Mouse (Mus musculus): ENCODE results near the gene Timm13. TPM values are rescaled to one million over a fixed set of nuclear protein-coding genes. Genes with fewer than 3 reads are reported as not detected.
A peak's percentile ranks its signal among the peaks of the same experiment; 100 is the strongest.

Gene Timm13
- polyA plus RNA-seq, 2 experiments = 114 to 208 TPM

GRCm38 (mm10) chr10:80921923-80922322, 21.2 kb upstream of the Timm13 start:
- DNase-seq (ENCODE audit: low read depth in 3 of 3, low spot score in 3 of 3) (no peak), ATAC-seq (ENCODE audit: insufficient read depth) (no peak)
- H3K4me1 ChIP-seq (replicated peaks; ENCODE audit: control insufficient read depth in 2 of 2, insufficient read depth in 2 of 2, low read length in 1 of 2) = peaks cover 0 to 4% of the 10 kb centered on the region in 2 experiments; a peak in 2 of 4 replicates
- H3K9me3 ChIP-seq (ENCODE audit: control insufficient read depth, low read length) = no peaks in the 10 kb centered on the region
- no peak overlapping the region for H3K9ac ChIP-seq (replicated peaks)
- H3K27me3 ChIP-seq (ENCODE audit: control insufficient read depth, insufficient read depth, low read length) = peaks cover 2% of the 10 kb centered on the region; the same call in 1 of the 2 replicates
- H3K36me3 ChIP-seq (replicated peaks; ENCODE audit: control insufficient read depth, insufficient read depth, low read depth) = no peaks in the 10 kb centered on the region
- TF ChIP-seq CTCF (IDR thresholded peaks at IDR 0.05; ENCODE audit: low read depth) (no peak), EP300 (IDR thresholded peaks at IDR 0.05; ENCODE audit: low read depth) (no peak)
- no peak overlapping the region for H3K27ac ChIP-seq
- peak overlapping the region in 1 of 2 experiments; percentile 31; a peak in 3 of 4 replicates for H3K4me3 ChIP-seq (ENCODE audit: insufficient read depth in 1 of 2, low read depth in 2 of 2, low read length in 2 of 2)
- whole genome bisulfite sequencing (ENCODE audit: insufficient replicate concordance) = 5% methylated on average over 16 of the region's 16 CpGs
- peak overlapping the region; percentile 43 for H3K4me2 ChIP-seq (ENCODE audit: low read depth)

- H3K9me3 ChIP-seq (ENCODE audit: control insufficient read depth, low read length) = no peaks in the 10 kb centered on the region
- ATAC-seq (ENCODE audit: insufficient read depth) = peak; percentile 40; the same call in 1 of the 2 replicates
- H3K4me1 ChIP-seq (replicated peaks; ENCODE audit: control insufficient read depth in 2 of 2, insufficient read depth in 2 of 2, low read length in 1 of 2) = peaks cover 12 to 14% of the 10 kb centered on the region in 2 experiments; a peak in 3 of 4 replicates
- peak within 1 kb of the TSS; percentile 69 to 74 for H3K4me3 ChIP-seq (ENCODE audit: insufficient read depth in 1 of 2, low read depth in 2 of 2, low read length in 2 of 2)
- WGBS (ENCODE audit: insufficient replicate concordance) = under 1% methylated on average over 61 of the region's 61 CpGs
- peaks cover 2% of the 10 kb centered on the region; the same call in 1 of the 2 replicates for H3K27me3 ChIP-seq (ENCODE audit: control insufficient read depth, insufficient read depth, low read length)
- no peak for TF ChIP-seq EP300 (IDR thresholded peaks at IDR 0.05; ENCODE audit: low read depth)
- no peak for TF ChIP-seq CTCF (IDR thresholded peaks at IDR 0.05; ENCODE audit: low read depth)
- no peaks in the 10 kb centered on the region for H3K36me3 ChIP-seq (replicated peaks; ENCODE audit: control insufficient read depth, insufficient read depth, low read depth)
- peak within 1 kb of the TSS; percentile 57 for H3K9ac ChIP-seq (replicated peaks)
- DNase-seq (ENCODE audit: low read depth in 3 of 3, low spot score in 3 of 3) = no peak
- no peak within 1 kb of the TSS for H3K27ac ChIP-seq
- peak within 1 kb of the TSS; percentile 79 for H3K4me2 ChIP-seq (ENCODE audit: low read depth)
These were observed 17.1 kb upstream of the Timm13 start, which contains the start of gene Lmnb2 for GRCm38 (mm10) chr10:80917779-80918434. Gene Lmnb2, minus strand, starts transcription at chr10:80918245.

GRCm38 (mm10) chr10:80917336-80917778, 16.6 kb upstream of the Timm13 start:
- H3K27me3 ChIP-seq (ENCODE audit: control insufficient read depth, insufficient read depth, low read length) = peaks cover 2% of the 10 kb centered on the region; the same call in 1 of the 2 replicates
- DNase-seq (ENCODE audit: low read depth in 3 of 3, low spot score in 3 of 3) (no peak), ATAC-seq (ENCODE audit: insufficient read depth) (peak; percentile 17; the same call in 1 of the 2 replicates)
- H3K27ac ChIP-seq = no peak overlapping the region
- H3K4me1 ChIP-seq (replicated peaks; ENCODE audit: control insufficient read depth in 2 of 2, insufficient read depth in 2 of 2, low read length in 1 of 2) = peaks cover 11 to 12% of the 10 kb centered on the region in 2 experiments; a peak in 3 of 4 replicates
- H3K9ac ChIP-seq (replicated peaks) = peak overlapping the region; percentile 57
- no peaks in the 10 kb centered on the region for H3K36me3 ChIP-seq (replicated peaks; ENCODE audit: control insufficient read depth, insufficient read depth, low read depth)
- H3K9me3 ChIP-seq (ENCODE audit: control insufficient read depth, low read length) = no peaks in the 10 kb centered on the region
- peak overlapping the region; percentile 79 for H3K4me2 ChIP-seq (ENCODE audit: low read depth)
- H3K4me3 ChIP-seq (ENCODE audit: insufficient read depth in 1 of 2, low read depth in 2 of 2, low read length in 2 of 2) = peak overlapping the region; percentile 69 to 74
- 2% methylated on average over 15 of the region's 15 CpGs for WGBS (ENCODE audit: insufficient replicate concordance)
- TF ChIP-seq EP300 (IDR thresholded peaks at IDR 0.05; ENCODE audit: low read depth) (no peak), CTCF (IDR thresholded peaks at IDR 0.05; ENCODE audit: low read depth) (no peak)

- Histone ChIP-seq H3K27me3 (ENCODE audit: control insufficient read depth, insufficient read depth, low read length) (peaks cover 2% of the 10 kb centered on the region; the same call in 1 of the 2 replicates), H3K9ac (replicated peaks) (no peak overlapping the region), H3K27ac (no peak overlapping the region), H3K4me2 (ENCODE audit: low read depth) (no peak overlapping the region), H3K9me3 (ENCODE audit: control insufficient read depth, low read length) (no peaks in the 10 kb centered on the region), H3K4me1 (replicated peaks; ENCODE audit: control insufficient read depth in 2 of 2, insufficient read depth in 2 of 2, low read length in 1 of 2) (peaks cover 10 to 12% of the 10 kb centered on the region in 2 experiments; a peak in 3 of 4 replicates), H3K4me3 (ENCODE audit: insufficient read depth in 1 of 2, low read depth in 2 of 2, low read length in 2 of 2) (no peak overlapping the region), H3K36me3 (replicated peaks; ENCODE audit: control insufficient read depth, insufficient read depth, low read depth) (no peaks in the 10 kb centered on the region)
- DNase-seq (ENCODE audit: low read depth in 3 of 3, low spot score in 3 of 3) (no peak), ATAC-seq (ENCODE audit: insufficient read depth) (no peak)
- 73% methylated on average over 4 of the region's 4 CpGs for WGBS (ENCODE audit: insufficient replicate concordance)
- TF ChIP-seq CTCF (IDR thresholded peaks at IDR 0.05; ENCODE audit: low read depth) (no peak), EP300 (IDR thresholded peaks at IDR 0.05; ENCODE audit: low read depth) (no peak)
These were observed 15.0 kb upstream of the Timm13 start for GRCm38 (mm10) chr10:80915736-80916135.

GRCm38 (mm10) chr10:80915260-80915659, 14.5 kb upstream of the Timm13 start:
- Histone ChIP-seq H3K27ac (no peak overlapping the region), H3K9ac (replicated peaks) (no peak overlapping the region), H3K27me3 (ENCODE audit: control insufficient read depth, insufficient read depth, low read length) (peaks cover 2% of the 10 kb centered on the region; the same call in 1 of the 2 replicates), H3K36me3 (replicated peaks; ENCODE audit: control insufficient read depth, insufficient read depth, low read depth) (no peaks in the 10 kb centered on the region), H3K4me2 (ENCODE audit: low read depth) (no peak overlapping the region), H3K9me3 (ENCODE audit: control insufficient read depth, low read length) (no peaks in the 10 kb centered on the region), H3K4me3 (ENCODE audit: insufficient read depth in 1 of 2, low read depth in 2 of 2, low read length in 2 of 2) (no peak overlapping the region), H3K4me1 (replicated peaks; ENCODE audit: control insufficient read depth in 2 of 2, insufficient read depth in 2 of 2, low read length in 1 of 2) (peaks cover 10 to 12% of the 10 kb centered on the region in 2 experiments; a peak in 3 of 4 replicates)
- ATAC-seq (ENCODE audit: insufficient read depth) (no peak; the same call in 1 of the 2 replicates), DNase-seq (ENCODE audit: low read depth in 3 of 3, low spot score in 3 of 3) (peak in 1 of 3 experiments; percentile 49)
- 27% methylated on average over 2 of the region's 2 CpGs for WGBS (ENCODE audit: insufficient replicate concordance)
- TF ChIP-seq CTCF (IDR thresholded peaks at IDR 0.05; ENCODE audit: low read depth) (no peak), EP300 (IDR thresholded peaks at IDR 0.05; ENCODE audit: low read depth) (peak; percentile 71)

Measured in liver, embryonic 14.5 days (tissue).